Mouse (Mus musculus) liver, postnatal 0 days (tissue): ENCODE results near the gene Dhx40. TPM values are rescaled to one million over a fixed set of nuclear protein-coding genes. Genes with fewer than 3 reads are reported as not detected.

Source experiments
- ATAC-seq: fragments of 200-750 bp; cut with Nextera tagmentation; 2 replicates; pipeline ENCODE4 v1.8.0; 2017; ENCODE audit warnings: mild to moderate bottlenecking, moderate library complexity
- DNase-seq: peaks from one replicate; pipeline ENCODE4 v3.0.0-alpha.2; 2016
- H3K27ac ChIP-seq: fragments of 300-500 bp; sonication (generic); 2 replicates; pipeline ENCODE4 v1.5.1; 2014; ENCODE audit warnings: antibody characterized with exemption, moderate library complexity, mild to moderate bottlenecking, low read depth
- H3K27me3 ChIP-seq: fragments of 300-500 bp; sonication (generic); 2 replicates; pipeline ENCODE4 v1.6.1; 2014; ENCODE audit warnings: low read length, control low read depth, mixed read lengths; ENCODE audit not compliant: insufficient read depth
- H3K36me3 ChIP-seq: fragments of 300-500 bp; sonication (generic); replicated peaks from 2 replicates; pipeline ENCODE4 v1.6.1; 2014; ENCODE audit warnings: mild to moderate bottlenecking, control low read depth, low read length, moderate library complexity, mixed read lengths; ENCODE audit not compliant: insufficient read depth
- H3K4me1 ChIP-seq: fragments of 300-500 bp; sonication (generic); 2 replicates; pipeline ENCODE4 v1.6.1; 2014; ENCODE audit warnings: antibody characterized with exemption, mild to moderate bottlenecking, control low read depth; ENCODE audit not compliant: insufficient read depth
- H3K4me2 ChIP-seq: fragments of 300-500 bp; sonication (generic); 2 replicates; pipeline ENCODE4 v1.6.1; 2014; ENCODE audit warnings: low read depth, mild to moderate bottlenecking, low read length, moderate library complexity, mixed read lengths
- H3K4me3 ChIP-seq: fragments of 300-500 bp; sonication (generic); 2 replicates; pipeline ENCODE4 v1.5.1; 2014; ENCODE audit warnings: low read depth, low read length
- H3K9ac ChIP-seq: fragments of 300-500 bp; sonication (generic); replicated peaks from 2 replicates; pipeline ENCODE4 v1.6.1; 2014; ENCODE audit warnings: mild to moderate bottlenecking, moderate library complexity
- H3K9me3 ChIP-seq: fragments of 300-500 bp; sonication (generic); 2 replicates; pipeline ENCODE4 v1.6.1; 2016; ENCODE audit warnings: mild to moderate bottlenecking, control low read depth, low read length, mixed read lengths
- CTCF ChIP-seq: sonication (generic); IDR thresholded peaks from 2 replicates; pipeline ENCODE4 v1.5.1; 2016; ENCODE audit warnings: antibody characterized with exemption, low read depth
- EP300 ChIP-seq: IDR thresholded peaks from 2 replicates; pipeline ENCODE4 v1.6.1; 2016; ENCODE audit warnings: antibody characterized with exemption, low read depth, mild to moderate bottlenecking
- WGBS: fragments of 180-500 bp; shearing (Covaris S2); extraction: QIAGEN DNeasy Blood & Tissue Kit; methylation state at CpG from one replicate; pipeline ENCODE4 v1.1.7; 2014; ENCODE audit not compliant: insufficient replicate concordance; 5-methylcytosine and 5-hydroxymethylcytosine counted together
- polyA plus RNA-seq: library from polyadenylated mRNA; unstranded; fragments of >200 nt; fragmentation: Nextera tagmentation; extraction: Ambion mirVana; gene quantifications from 2 replicates; pipeline ENCODE4 v1.2.1, GENCODE M21; 2015

The Dhx40 gene
- polyA plus RNA-seq, 1 experiment from 2014 or later: 8.0 TPM

DNA sequence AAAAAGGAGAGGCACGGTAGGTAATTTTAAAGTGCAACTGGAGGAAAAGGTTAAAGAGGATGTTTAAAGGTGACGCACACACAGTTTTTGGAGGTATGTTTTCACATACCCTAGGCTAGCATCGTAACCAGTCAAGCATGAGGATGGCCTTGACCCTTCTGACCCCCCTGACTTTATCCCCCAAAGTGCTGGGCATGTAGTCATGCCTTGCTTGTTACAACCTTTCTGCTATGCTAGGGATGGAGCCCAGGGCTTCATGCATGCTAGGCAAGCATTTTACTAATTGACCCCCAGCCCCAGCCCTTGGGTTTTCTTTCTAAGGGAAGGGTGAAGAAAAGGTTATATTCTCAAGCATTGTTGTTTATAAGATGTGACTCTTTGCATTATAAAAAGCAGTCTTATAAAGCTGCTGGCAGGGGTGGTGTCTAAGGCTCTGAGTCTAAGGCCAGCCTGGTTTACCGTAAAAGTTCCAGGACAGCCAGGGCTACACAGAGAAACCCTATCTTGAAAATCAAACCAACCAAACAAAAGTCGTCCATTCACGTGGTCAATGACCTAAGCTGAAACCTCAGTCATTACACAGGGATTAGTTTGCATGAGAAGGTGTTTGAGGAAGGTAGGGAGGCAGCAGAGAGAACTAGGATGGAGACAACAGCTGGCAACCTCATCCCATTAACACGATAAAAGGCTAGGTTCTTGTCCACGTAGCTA, 27.2 kb upstream of the Dhx40 start:
- H3K27me3 ChIP-seq: no peaks in the 10 kb centered on the region

DNA sequence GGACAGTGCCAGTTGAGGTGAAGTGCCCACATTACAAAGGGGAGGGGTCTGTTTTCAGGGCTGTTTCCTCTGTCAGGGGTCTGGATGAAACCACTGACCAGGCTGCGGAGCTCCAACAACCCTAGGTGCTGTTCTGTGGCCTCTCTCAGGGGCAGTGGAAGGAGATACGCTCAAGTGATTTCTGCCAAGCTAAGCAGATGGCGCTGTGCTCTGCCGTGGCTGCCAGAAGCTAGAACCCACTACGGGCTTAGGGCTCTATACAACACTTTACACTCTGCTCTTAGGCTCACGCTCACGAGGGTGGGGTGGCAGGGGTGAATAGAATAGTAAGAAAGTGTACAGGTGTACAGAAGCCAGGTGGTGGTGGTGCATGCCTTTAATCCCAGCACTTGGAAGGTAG, 26.5 kb upstream of the Dhx40 start:
- no peak overlapping the region for H3K9ac ChIP-seq
- no peak overlapping the region for H3K4me2 ChIP-seq
- ATAC-seq (peak; percentile 11; the same call in 1 of the 2 replicates), DNase-seq (no peak)
- WGBS: 71% methylated on average over 7 of the region's 7 CpGs
- no peak overlapping the region for H3K27ac ChIP-seq
- H3K9me3 ChIP-seq: no peaks in the 10 kb centered on the region
- no peaks in the 10 kb centered on the region for H3K36me3 ChIP-seq
- no peak for TF ChIP-seq EP300
- peak; percentile 40 for TF ChIP-seq CTCF
- peaks cover 4% of the 10 kb centered on the region; the same call in 1 of the 2 replicates for H3K4me1 ChIP-seq
- no peak overlapping the region for H3K4me3 ChIP-seq
- no peaks in the 10 kb centered on the region for H3K27me3 ChIP-seq

More for the DNA sequence above, 27.2 kb upstream of the Dhx40 start:
- Histone ChIP-seq H3K4me2 (no peak overlapping the region), H3K27ac (no peak overlapping the region), H3K36me3 (no peaks in the 10 kb centered on the region), H3K4me3 (no peak overlapping the region), H3K9me3 (no peaks in the 10 kb centered on the region), H3K9ac (no peak overlapping the region), H3K4me1 (peaks cover 4% of the 10 kb centered on the region; the same call in 1 of the 2 replicates)
- no peak for TF ChIP-seq CTCF
- TF ChIP-seq EP300: no peak
- 64% methylated on average over 8 of the region's 8 CpGs for WGBS
- ATAC-seq (0 out of 2 replicates have a peak, but pooled peaks have one; percentile 22), DNase-seq (no peak)

DNA sequence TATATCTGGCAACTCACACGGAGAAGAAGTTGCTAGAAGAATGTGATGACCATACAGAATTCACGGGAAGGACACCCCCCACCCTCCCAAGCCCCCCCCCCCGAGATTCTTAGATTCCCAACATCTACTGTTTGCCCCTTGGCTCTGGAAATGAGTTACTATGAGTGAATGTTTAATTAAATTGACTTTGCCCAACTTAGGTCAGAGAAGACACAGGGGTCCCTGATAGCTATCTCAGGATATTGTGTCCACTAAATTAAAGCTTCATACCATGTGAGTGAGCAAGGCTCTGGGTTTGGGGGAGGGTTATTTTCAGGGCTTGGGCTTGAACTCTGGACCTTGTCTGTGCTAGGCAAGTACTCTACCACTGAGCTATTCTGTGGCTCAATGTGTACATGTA, 25.6 kb upstream of the Dhx40 start:
- TF ChIP-seq CTCF (no peak), EP300 (no peak)
- H3K27me3 ChIP-seq: no peaks in the 10 kb centered on the region
- no peak overlapping the region for H3K4me3 ChIP-seq
- 44% methylated on average over 3 of the region's 3 CpGs for WGBS
- H3K4me2 ChIP-seq: no peak overlapping the region
- no peak overlapping the region for H3K27ac ChIP-seq
- DNase-seq (no peak), ATAC-seq (no peak)
- H3K4me1 ChIP-seq: peaks cover 4% of the 10 kb centered on the region; the same call in 1 of the 2 replicates
- H3K9me3 ChIP-seq: no peaks in the 10 kb centered on the region
- H3K9ac ChIP-seq: no peak overlapping the region
- H3K36me3 ChIP-seq: no peaks in the 10 kb centered on the region

DNA sequence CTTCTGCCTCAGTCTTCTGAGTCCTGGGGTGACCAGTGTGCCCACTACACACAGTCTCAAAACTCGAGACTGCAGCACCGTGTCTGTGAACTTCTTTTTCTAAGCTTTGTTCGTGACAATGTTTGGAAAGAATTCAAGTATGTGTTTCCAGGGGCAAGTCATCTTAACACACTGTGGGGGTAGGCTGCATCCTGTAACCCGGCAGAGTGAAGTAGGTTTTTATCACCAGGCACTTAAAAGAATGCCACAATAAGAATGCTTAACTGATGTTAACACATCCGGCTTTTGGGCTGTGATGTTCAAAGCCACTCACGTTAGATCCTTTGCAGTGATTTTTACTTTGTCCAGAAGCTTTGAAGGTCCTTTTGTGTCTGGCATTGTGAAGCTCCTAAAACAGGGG, 20.9 kb upstream of the Dhx40 start:
- Histone ChIP-seq H3K27ac (no peak overlapping the region), H3K9ac (no peak overlapping the region), H3K4me1 (no peaks in the 10 kb centered on the region), H3K9me3 (no peaks in the 10 kb centered on the region), H3K36me3 (no peaks in the 10 kb centered on the region), H3K4me3 (no peak overlapping the region), H3K4me2 (no peak overlapping the region), H3K27me3 (no peaks in the 10 kb centered on the region)
- 49% methylated on average over 6 of the region's 6 CpGs for WGBS
- ATAC-seq (no peak), DNase-seq (no peak)
- TF ChIP-seq EP300: no peak
- TF ChIP-seq CTCF: no peak

DNA sequence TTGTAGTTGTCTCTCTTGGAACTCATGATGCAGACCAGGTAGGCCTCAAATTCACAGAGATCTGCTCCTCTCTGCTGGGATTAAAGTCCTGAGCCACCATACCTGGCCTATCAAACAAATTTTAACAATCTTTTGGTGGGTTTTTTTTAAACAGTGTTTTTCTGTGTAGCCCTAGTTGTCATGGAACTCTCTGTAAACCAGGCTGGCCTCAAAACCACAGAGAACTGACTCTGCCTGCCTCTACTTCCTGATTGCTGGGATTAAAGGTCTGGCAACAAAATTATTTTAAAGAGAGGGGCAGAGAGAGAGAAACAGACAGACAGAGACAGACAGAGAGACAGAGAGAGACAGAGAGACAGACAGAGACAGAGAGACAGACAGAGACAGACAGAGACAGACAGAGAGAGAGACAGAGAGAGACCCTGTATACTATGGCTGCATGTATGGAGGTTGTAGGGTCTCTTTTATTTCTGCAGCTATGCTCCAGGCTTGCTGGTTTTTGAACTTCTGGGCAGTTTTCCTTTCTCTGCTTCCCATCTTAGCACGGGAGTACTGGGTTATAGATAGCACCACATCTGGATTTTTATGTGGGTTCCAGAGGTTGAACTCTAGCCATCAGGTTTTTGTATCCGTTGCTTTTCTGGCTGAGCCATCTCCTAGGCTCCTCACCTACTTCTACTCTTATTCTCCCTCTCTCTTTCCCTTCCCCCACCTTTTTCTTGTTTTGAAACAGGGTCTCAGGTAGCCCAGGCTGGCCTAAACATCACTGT, 20.1 kb upstream of the Dhx40 start:
- ATAC-seq (no peak), DNase-seq (no peak)
- H3K27me3 ChIP-seq: no peaks in the 10 kb centered on the region
- H3K4me2 ChIP-seq: no peak overlapping the region
- 79% methylated on average over 2 of the region's 2 CpGs for WGBS
- H3K9ac ChIP-seq: no peak overlapping the region
- no peak overlapping the region for H3K27ac ChIP-seq
- no peaks in the 10 kb centered on the region for H3K36me3 ChIP-seq
- H3K4me3 ChIP-seq: no peak overlapping the region
- H3K4me1 ChIP-seq: no peaks in the 10 kb centered on the region
- H3K9me3 ChIP-seq: no peaks in the 10 kb centered on the region
- TF ChIP-seq EP300 (no peak), CTCF (no peak)

DNA sequence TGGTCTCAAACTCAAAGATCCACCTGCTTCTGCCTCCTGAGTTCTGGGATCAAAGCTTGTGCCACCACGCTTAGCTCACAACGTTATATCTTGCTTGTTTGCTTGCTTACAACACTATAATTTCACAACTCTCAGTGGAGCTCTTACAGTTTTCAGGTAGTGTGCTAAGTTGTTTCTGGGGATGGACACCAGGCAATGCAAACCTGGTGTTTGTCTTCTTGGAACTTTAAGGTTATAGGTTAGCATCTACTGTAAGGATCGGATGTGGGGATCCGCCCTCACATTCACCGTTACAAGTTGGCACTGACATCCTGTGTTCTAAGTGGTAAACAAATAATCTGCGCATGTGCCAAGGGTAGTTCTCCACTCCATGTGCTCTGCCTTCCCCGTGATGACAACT, 16.9 kb upstream of the Dhx40 start:
- no peak overlapping the region for H3K4me2 ChIP-seq
- H3K27ac ChIP-seq: no peak overlapping the region
- no peaks in the 10 kb centered on the region for H3K4me1 ChIP-seq
- H3K36me3 ChIP-seq: no peaks in the 10 kb centered on the region
- no peak overlapping the region for H3K9ac ChIP-seq
- H3K27me3 ChIP-seq: no peaks in the 10 kb centered on the region
- no peak overlapping the region for H3K4me3 ChIP-seq
- H3K9me3 ChIP-seq: no peaks in the 10 kb centered on the region
- 85% methylated on average over 6 of the region's 7 CpGs for WGBS
- DNase-seq (no peak), ATAC-seq (no peak)
- TF ChIP-seq EP300: no peak
- no peak for TF ChIP-seq CTCF
